Mouse (Mus musculus) liver, embryonic 14.5 days (tissue): ENCODE data around the gene Fuk.

ENCODE experiments used
- CTCF ChIP-seq: IDR thresholded peaks from 2 replicates; pipeline ENCODE4 v1.5.1; 2016; ENCODE audit warnings: antibody characterized with exemption, low read depth, control low read depth
- EP300 ChIP-seq: IDR thresholded peaks from 2 replicates; pipeline ENCODE4 v1.6.1; 2016; ENCODE audit warnings: antibody characterized with exemption, low read depth

DNA sequence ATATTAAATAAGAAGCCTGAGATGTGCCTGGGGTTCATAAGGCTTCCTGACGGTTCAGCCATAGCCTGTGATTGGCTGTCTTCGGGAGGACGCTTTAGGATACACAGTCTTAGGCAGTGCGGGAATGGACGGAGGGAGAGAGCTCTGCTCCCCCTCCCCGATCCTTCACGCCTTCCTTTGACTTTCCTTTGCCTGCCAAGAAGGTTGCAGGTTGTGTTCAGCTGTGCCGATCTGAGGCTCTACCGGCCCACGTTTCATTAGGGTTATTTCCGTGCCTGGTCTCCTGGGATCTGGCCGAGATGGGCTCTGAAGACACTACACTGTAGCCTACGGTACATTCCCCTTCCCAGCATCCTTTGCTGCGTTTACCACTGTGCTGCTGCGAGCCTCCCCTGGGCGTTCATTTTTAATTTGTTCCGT, 47.8 kb upstream of the Fuk start:
- no peak for TF ChIP-seq CTCF
- TF ChIP-seq EP300, result no peak
